Comparison of ENCODE assay signal across 18 mouse cellular contexts in genomic region chr14:13732731-13733697, GRCm38 (mm10).
A peak's percentile ranks its signal among the peaks of the same experiment; 100 is the strongest.
DNase-seq lines count a peak whose midpoint lies in the region; ATAC-seq lines count a peak whose summit lies in the region.
"Had no signal": no experiment of that assay in that cellular context is flagged by ENCODE, and none has a peak within 500 bp of the region (broad histone marks: within the 10 kb centered on the region; RNA-seq: fewer than 3 reads in every experiment).

No protein-coding gene starts in this region.

- no peaks in the 10 kb centered on the region for H3K27me3 ChIP-seq in forebrain, embryonic 15.5 days
- no peaks in the 10 kb centered on the region for H3K27me3 ChIP-seq in forebrain, embryonic 11.5 days (ENCODE audit: control insufficient read depth, insufficient read depth, low read length)
- H3K27me3 ChIP-seq in intestine, embryonic 16.5 days (replicated peaks; ENCODE audit: control insufficient read depth, insufficient read depth, low read length) = no peaks in the 10 kb centered on the region
- H3K27me3 ChIP-seq: heart, embryonic 12.5 days had no signal

- ATAC-seq in forebrain, embryonic 15.5 days (replicated peaks) = 0 out of 2 replicates have a peak, but pooled peaks have one; percentile 66
- no peak for ATAC-seq in forebrain, embryonic 11.5 days (replicated peaks; ENCODE audit: low FRiP score)
- no peak for ATAC-seq in intestine, embryonic 16.5 days
- ATAC-seq: intestine, postnatal 0 days had no signal

- 40% methylated on average over 8 of the region's 8 CpGs for WGBS in forebrain, embryonic 15.5 days
- WGBS in forebrain, embryonic 11.5 days = 68% methylated on average over 8 of the region's 8 CpGs
- WGBS in intestine, embryonic 16.5 days = 42% methylated on average over 8 of the region's 8 CpGs

- H3K4me2 ChIP-seq in forebrain, embryonic 15.5 days (replicated peaks) = no peak overlapping the region
- no peak overlapping the region for H3K4me2 ChIP-seq in forebrain, embryonic 11.5 days (ENCODE audit: low read depth, low read length, severe bottlenecking)
- no peak overlapping the region for H3K4me2 ChIP-seq in intestine, embryonic 16.5 days (ENCODE audit: low read depth, low read length)
- H3K4me2 ChIP-seq: heart, embryonic 12.5 days; liver, embryonic 11.5 days had no signal

- 0 out of 2 replicates have a peak, but pooled peaks cover 4% of the 10 kb centered on the region for H3K9me3 ChIP-seq in forebrain, embryonic 15.5 days
- no peaks in the 10 kb centered on the region for H3K9me3 ChIP-seq in forebrain, embryonic 11.5 days (ENCODE audit: control insufficient read depth, low read length)
- no peaks in the 10 kb centered on the region for H3K9me3 ChIP-seq in intestine, embryonic 16.5 days (ENCODE audit: control insufficient read depth, low read length)
- H3K9me3 ChIP-seq: heart, embryonic 12.5 days; limb, embryonic 10.5 days had no signal

- H3K36me3 ChIP-seq in forebrain, embryonic 15.5 days = no peaks in the 10 kb centered on the region
- no peaks in the 10 kb centered on the region for H3K36me3 ChIP-seq in forebrain, embryonic 11.5 days (ENCODE audit: control insufficient read depth, insufficient read depth, low read length)
- H3K36me3 ChIP-seq in intestine, embryonic 16.5 days (ENCODE audit: control insufficient read depth, insufficient read depth, low read length) = no peaks in the 10 kb centered on the region
- H3K36me3 ChIP-seq: heart, embryonic 12.5 days; limb, embryonic 10.5 days had no signal

- no peak for DNase-seq in forebrain, embryonic 11.5 days (ENCODE audit: low spot score)
- peak; percentile 69 for DNase-seq in retina, postnatal 1 day
- no peak for DNase-seq in retina, embryonic 14.5 days (ENCODE audit: low spot score)
- peak; percentile 36 for DNase-seq in gonadal fat pad, adult 2 months (ENCODE audit: low read depth)
- no peak for DNase-seq in adipocyte (ENCODE audit: low spot score)
- DNase-seq: adrenal gland, postnatal 36 days; embryo, embryonic 11 days; layer of hippocampus, postnatal 36 days; lung, adult 2 months; lung, postnatal 36 days; right cerebral cortex, postnatal 4 days; thymus, postnatal 36 days had no signal

- H3K4me1 ChIP-seq in forebrain, embryonic 15.5 days = no peaks in the 10 kb centered on the region
- no peaks in the 10 kb centered on the region for H3K4me1 ChIP-seq in forebrain, embryonic 11.5 days (replicated peaks; ENCODE audit: control insufficient read depth, insufficient read depth, low read length)
- no peaks in the 10 kb centered on the region for H3K4me1 ChIP-seq in intestine, embryonic 16.5 days (ENCODE audit: control insufficient read depth, insufficient read depth, low read length)
- H3K4me1 ChIP-seq: heart, embryonic 12.5 days; limb, embryonic 10.5 days had no signal

- no peak overlapping the region for H3K4me3 ChIP-seq in forebrain, embryonic 15.5 days
- H3K4me3 ChIP-seq in forebrain, embryonic 11.5 days (ENCODE audit: low read depth, low read length) = no peak overlapping the region
- H3K4me3 ChIP-seq in intestine, embryonic 16.5 days (ENCODE audit: low read length) = no peak overlapping the region
- H3K4me3 ChIP-seq: heart, embryonic 12.5 days; limb, embryonic 10.5 days had no signal

- no peak overlapping the region for H3K9ac ChIP-seq in forebrain, embryonic 15.5 days (replicated peaks)
- H3K9ac ChIP-seq in forebrain, embryonic 11.5 days (ENCODE audit: low read length) = no peak overlapping the region
- H3K9ac ChIP-seq in intestine, embryonic 16.5 days (ENCODE audit: low read depth, low read length) = no peak overlapping the region
- H3K9ac ChIP-seq: heart, embryonic 12.5 days had no signal

- no peak overlapping the region for H3K27ac ChIP-seq in forebrain, embryonic 15.5 days (replicated peaks)
- H3K27ac ChIP-seq in forebrain, embryonic 11.5 days (ENCODE audit: low read depth, low read length) = no peak overlapping the region
- no peak overlapping the region for H3K27ac ChIP-seq in intestine, embryonic 16.5 days (ENCODE audit: low read length)
- H3K27ac ChIP-seq: limb, embryonic 10.5 days had no signal

Comparison
In these comparisons a context has a peak if more than half of its experiments do, and no peak if none do; other contexts are left out.
1. DNase-seq: peak in retina, postnatal 1 day (single experiment) and gonadal fat pad, adult 2 months (single experiment); none in forebrain, embryonic 11.5 days (single experiment), retina, embryonic 14.5 days (single experiment) and adipocyte (single experiment).